Mouse (Mus musculus) effector memory CD4-positive, alpha-beta T cell, adult 7 months (primary cell): Measurements from ENCODE around the gene Brinp1. TPM values are rescaled to one million over a fixed set of nuclear protein-coding genes. Genes with fewer than 3 reads are reported as not detected.

Experiments used
- polyA plus RNA-seq: library from polyadenylated mRNA; unstranded; fragments of 100-300 nt; shearing (Covaris generic); gene quantifications from one replicate; pipeline ENCODE4 v1.2.1, GENCODE M21; 2017

The Brinp1 gene
- polyA plus RNA-seq, result not detected

GRCm38 (mm10) chr4:68954322-68954901, at the start of gene Brinp1:
Gene Brinp1 (minus strand): TSS chr4:68954397.

